Mouse (Mus musculus) neural tube, embryonic 14.5 days (tissue): ENCODE data around the gene Sox14. TPM values are rescaled to one million over a fixed set of nuclear protein-coding genes. Genes with fewer than 3 reads are reported as not detected.

Experiments used
- polyA plus RNA-seq: library from polyadenylated mRNA; unstranded; fragments of >200 nt; fragmentation: Nextera tagmentation; extraction: Ambion mirVana; gene quantifications from 2 replicates; pipeline ENCODE4 v1.2.1, GENCODE M21; 2014

The Sox14 gene
- polyA plus RNA-seq, 1 experiment from 2014 or later = 9.5 TPM

Other genes starting within 250 kb of the Sox14 start
- 8.2 and 9.0 TPM in 2 replicates for gene Dzip1l, start 246.7 kb downstream of the Sox14 start, polyA plus RNA-seq
- gene Cldn18, start 158.9 kb downstream of the Sox14 start, polyA plus RNA-seq = not detected in 2 replicates